Mouse (Mus musculus): Measurements from ENCODE around the gene Cadm2.

Gene Cadm2

DNA sequence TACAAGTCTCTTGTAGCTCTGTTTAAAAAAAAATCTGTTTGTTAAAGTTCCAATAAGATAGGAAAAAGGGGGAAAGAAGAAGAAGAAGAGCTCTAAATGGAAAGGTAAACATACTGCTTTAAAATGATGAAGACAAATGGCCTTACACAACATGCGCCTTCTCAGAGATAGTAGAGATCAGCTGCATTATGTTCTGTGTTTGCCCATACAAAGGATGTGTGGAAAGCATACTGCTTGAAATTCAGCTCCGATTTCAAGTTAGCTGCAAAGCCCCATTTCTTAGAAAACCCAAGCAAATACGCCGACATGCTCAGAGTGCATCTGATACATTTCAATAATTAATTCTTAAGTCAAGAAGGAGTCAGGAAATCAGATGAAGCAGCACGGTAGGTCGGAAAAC, 684.4 kb downstream of the Cadm2 start:
- CTCF ChIA-PET: interaction anchor here (0.6 kb wide), 1 partner anchor 1562 kb away, joined by 9 read pairs; no protein-coding TSS in a partner anchor

DNA sequence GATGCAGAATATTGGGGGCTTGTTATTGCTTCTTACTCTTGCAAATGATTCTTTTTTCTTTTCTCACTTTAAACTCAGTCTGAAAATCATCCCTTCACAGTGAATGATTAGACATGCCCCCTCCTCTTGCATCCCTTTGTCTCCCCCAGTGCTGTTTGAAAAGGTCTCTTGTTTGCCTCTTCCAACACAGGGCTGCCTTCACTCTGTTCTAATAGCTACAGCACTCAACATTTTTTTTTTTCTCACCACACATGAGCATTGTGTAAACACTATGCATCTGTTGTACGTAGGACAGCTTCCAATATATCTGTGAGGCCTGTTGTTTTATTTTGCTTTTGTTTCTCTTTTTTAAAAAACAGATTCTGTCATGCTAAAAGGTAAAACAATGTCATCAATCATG, 695.2 kb downstream of the Cadm2 start:
- CTCF ChIA-PET: no interaction called here

DNA sequence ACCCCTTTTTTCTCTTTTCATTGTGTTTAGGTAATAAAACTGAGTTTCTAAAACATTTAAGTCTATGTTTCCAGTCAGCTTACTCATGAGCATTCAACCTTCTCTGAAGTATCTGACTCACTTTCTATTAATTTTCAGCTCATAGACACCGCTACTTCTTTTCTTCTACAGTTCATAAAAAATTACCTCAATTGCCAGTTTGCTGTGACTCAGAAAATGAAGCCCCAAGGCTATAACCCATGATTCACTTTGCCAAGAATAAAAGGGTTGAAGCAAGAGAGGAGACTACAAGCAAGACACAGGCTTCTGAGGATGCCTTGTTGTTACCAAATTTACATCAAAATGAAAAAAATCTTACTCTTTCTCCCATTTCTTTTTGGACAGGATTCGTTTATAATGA, 698.0 kb downstream of the Cadm2 start:
- CTCF ChIA-PET: no interaction called here

DNA sequence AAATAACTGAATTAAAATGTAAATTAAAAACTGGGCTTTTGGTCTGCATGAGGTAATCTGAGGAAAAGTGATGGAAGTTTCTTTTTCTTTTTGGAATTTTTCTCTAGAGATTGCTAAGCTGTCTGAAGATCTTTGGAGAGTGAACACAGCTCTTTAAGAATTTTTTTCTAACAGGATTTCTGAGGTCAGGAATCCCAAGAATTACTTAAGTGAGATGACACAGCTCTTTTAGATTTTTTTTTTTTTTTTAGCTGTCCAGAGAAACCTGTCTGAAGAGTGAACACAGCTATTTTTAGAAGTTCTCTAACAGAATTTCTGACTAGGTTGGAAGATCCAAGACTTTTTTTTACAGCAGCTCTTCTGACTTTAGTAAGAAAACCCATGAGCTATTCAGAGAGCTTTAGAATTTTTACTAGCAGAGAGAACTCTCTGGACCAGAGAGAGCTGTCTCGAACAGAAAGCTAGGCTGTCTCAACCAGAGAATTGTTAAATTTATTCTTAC, 699.2 kb downstream of the Cadm2 start:
- CTCF ChIA-PET: interaction anchor here (0.6 kb wide), 1 partner anchor 120 kb away, joined by 3 read pairs; no protein-coding TSS in a partner anchor

DNA sequence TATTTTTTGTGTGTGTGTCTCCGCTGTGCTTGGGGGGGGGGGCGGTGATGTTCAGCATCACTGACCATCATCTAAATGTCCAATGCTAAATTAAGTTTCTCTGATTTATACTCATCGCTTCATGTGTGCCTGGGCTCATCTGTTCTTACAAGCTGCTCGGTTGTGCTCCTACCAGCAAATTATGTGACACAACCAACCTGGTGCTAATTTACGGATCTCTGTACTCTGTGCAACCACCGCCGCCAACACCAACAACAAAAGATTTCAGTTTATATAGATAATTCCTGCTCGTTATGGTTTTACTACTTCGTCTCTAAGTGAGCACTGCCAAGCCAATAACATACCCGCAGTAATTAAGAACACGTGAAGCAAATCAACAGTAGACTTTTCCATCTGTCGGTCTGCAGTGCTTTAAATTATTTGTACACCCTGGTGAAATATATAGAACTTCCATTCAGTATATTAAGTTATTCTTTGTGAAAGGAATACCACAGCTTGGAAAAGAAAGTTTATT, 700.8 kb downstream of the Cadm2 start:
- CTCF ChIA-PET: no interaction called here

DNA sequence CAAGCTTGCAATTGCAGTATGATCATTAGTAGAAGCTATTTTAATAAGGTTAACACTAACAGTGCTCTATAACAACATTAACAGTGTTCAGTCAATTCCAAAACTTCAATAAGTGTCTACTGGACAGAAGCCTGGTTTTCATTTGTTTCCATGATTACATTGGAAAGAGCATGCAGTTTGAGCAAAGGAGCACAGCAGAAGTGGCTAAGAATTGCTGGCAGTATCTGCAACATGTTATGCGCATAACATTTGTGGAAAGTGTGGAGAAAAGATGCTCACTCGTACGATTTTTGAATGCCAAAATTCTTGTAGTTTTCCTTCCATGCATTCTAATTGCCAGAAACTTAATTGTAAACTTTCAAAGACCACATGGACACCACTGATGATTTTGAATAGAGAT, 718.9 kb downstream of the Cadm2 start:
- CTCF ChIA-PET: no interaction called here

DNA sequence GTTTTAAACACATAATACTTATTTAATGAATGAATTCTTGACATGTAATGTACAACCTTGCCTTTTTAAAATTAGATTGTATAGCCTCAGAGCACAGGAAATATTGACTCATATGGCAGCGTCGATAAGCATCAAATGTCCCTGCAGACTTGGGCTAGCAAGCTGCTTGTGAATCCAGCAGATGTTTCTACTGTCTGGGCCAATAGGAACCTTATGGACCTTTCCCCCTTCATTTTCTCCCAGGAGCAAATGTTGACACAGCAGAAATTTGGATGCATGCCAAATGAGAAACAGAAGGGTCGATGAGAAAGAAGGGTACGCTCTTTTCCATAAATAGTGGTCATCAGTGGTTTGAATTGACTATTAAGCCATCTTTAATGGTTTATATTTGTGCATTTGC, 720.0 kb downstream of the Cadm2 start:
- CTCF ChIA-PET: no interaction called here

DNA sequence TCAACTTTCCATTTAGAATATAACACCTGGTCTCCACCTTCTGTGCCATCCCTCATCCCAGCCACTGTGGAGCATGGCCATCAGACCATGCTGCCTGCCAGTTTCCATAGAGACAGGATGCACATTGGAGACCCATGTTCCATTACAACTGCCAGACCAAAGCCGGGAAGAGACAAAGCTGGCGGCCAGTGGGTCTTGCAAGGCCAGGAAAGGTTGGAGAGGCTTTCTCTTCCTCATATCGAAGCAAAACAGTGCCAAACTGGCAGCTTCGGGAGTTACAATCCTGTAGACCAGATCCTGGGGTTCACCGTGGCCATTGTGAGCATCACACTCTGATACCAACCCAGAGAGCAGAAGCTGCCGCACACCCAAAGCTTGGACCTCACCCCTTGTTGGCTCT, 728.3 kb downstream of the Cadm2 start:
- CTCF ChIA-PET: no interaction called here

DNA sequence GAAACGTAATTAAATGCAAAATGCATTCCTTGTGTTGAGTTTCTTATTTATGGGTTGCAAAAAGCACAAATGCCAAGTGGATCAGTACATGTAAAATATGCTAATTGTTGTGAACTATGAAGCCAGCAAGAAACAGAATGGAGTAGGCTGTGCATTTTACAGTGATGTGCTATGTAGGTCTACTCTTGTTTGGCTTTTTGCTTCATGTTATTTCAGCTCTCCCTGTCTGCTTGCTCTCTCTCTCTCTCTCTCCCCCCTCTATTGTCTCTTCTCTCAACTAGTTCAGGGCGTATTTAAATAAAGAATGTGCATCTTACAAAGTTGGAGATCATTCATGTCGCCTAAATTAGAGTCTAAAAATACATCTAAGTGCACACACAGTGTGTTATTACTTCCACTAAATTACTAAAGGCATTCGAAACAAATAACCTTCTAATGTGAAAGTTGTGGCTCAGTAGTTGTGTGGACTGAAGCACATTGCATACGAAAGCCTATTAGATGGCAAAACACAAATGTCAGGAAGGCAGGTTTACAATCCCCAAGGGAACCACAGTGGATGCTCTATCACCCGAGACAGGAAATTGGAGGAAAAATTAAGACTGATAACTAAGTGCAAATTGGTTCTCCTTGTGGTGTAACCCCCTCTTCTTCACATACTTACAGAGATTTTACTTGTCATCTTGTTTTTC, 729.0 kb downstream of the Cadm2 start:
- CTCF ChIA-PET: no interaction called here

DNA sequence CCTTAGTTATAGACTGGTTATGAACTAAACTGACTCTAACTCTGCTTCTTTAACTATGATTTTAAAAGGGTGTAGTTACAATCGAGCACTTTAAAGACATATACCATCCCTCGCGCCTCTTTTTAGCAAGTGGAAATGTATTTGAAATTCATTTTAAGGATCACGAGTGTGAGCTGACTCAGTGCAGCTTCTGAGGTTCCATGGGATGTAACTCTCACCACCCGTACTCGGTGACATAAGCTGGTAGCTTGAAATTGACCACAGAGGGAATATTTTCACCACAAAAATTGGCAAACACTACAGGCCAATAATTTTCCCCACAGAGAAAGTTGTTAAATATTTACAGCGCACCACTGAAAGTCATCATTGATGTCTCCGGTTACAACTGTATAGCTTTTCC, 730.8 kb downstream of the Cadm2 start:
- CTCF ChIA-PET: no interaction called here

DNA sequence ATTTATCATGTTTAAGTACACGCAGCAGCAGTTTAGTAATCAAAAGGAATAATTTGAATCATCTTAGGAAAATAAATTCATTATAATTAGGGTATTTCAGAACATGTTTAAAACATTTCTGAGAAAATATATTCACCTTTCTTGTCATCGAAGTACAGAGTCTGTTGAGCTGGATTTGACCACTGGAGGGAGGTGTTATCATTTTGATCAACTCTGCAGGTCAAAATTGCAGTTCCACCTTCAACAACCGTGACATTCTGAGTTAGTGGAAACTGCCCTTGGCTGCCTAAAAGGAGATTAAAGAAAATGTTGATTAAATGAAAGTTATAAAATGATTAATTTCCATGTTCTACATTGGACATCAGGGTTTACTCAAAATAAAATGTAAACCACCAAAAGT, 738.1 kb downstream of the Cadm2 start:
- CTCF ChIA-PET: no interaction called here

DNA sequence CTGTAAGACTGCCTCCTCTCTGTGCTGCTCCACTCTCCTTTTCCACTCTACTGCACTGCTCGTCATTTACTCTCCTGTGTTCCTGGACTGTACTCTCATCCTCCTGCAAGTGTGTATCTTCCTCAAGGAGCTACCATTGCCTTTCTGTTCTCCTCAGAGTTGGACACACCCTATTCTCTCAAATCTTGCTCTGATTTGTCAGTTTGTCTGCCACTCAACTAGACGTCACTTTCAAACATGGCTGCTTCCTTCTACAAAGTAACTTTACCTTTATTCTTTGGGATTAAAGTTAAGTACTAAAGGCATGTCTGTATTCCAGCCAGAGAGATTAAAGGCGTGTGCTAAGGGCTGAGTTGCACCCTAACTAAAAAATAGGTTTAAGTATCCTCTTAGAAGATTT, 749.5 kb downstream of the Cadm2 start:
- CTCF ChIA-PET: no interaction called here

DNA sequence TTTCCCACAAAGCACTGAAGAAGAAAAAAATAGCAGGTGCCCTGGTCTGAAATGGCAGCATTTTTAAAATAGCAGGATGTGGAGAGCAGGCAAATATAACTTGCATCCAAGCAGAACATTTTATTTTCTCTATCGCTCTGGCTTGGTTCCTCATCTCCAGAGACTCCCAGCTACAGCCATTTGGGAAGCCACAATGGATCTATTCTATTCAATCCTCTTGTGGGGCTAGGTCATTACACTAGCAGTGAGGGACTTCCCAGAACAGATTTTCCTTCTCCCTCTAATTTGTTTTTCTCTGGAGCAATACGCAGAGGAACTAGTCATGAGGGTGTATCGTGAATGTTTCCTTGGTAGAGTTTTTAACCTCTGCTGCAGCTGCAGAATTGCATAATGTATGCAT, 769.7 kb downstream of the Cadm2 start:
- CTCF ChIA-PET: no interaction called here

DNA sequence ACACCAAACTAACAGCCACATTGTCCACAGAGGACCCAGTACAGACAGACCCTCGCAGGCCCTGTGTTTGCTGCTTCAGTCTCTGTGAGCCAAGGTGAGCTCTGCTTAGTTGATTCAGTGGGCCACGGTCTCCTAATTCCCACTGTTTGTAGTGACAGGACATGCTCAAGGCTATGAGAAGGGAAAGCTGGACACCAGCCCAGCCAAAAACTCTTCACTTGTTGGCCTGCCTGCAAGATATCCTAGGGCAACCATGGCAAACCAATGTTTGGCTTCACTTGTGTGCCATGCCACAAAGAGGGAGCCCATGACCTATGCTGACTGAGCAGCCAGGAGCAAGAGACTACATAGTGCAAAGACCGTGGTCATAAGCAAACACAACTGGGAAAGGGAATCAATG, 795.8 kb downstream of the Cadm2 start:
- CTCF ChIA-PET: no interaction called here

DNA sequence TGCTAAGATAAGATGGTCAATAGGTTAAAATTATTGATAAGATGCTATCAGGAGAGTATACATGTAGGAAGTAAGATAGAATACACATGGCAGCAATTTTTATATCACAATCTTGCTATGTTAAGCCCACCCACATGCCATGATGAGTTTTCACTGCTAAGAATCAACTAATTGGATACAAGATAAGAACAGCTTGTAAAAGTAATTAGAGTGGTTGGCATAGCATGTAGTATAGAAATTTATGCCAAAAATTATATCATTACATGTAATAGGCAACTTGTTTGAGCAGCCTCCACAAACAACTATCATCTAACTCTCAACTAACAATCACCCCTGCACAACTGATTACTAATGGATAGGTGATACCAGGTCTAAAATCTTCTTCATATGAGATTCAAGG, 809.2 kb downstream of the Cadm2 start:
- CTCF ChIA-PET: no interaction called here

DNA sequence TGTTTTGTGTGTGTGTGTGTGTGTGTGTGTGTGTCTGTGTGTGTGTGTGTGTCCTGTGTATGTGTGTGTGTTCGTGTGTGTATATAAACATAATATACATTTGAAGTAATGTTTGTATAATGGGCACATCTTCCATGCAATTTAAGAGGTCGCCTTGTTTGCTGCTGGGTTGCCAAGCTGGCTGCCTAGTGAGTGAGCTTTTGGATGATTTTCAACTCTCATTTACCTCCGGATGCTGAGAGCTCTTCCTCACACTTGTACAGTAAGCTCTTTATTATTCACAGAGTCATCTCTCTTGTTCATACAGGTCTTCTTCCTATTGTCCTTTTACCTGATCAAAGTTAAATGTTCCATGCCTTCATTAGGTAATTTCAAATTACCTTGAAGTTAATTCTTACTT, 822.5 kb downstream of the Cadm2 start:
- CTCF ChIA-PET: interaction anchor here (0.7 kb wide), 1 partner anchor 421 kb away, joined by 3 read pairs; no protein-coding TSS in a partner anchor

DNA sequence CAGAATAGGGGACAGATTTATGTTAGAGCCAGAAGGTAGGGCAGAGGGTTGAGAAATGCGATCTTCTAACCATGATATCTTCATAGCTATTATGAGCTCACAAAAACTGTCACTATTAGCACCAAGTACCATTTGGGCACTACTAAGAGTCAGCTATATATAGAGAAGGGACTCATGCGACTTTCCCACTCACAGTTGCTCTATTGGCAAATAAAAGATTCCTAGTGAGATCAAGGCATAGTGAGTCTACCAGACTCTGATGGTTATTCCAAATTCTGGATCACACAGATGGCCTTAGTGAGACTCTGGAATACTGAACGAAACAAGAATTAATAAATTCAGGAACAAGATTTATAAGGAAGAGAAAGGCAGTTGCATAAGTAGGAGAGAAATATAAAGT, 827.6 kb downstream of the Cadm2 start:
- CTCF ChIA-PET: no interaction called here

DNA sequence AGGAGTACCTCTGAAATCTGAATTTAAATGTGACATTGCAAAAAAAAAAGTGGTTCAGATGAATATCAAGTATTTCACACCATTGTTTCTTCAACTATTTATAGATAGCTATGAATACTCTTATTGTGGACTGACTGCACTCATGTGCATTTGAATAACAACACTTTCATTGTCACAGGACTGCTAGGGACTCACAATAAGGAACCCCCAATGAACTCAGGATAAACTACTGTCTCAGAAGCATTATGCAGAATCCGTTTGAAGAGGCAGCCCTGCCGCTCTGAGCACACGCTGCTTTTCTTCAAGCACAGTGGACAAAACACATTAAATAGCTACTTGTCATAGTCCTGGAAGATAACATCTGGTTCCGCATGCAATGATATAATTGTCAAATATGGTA, 848.8 kb downstream of the Cadm2 start:
- CTCF ChIA-PET: no interaction called here

DNA sequence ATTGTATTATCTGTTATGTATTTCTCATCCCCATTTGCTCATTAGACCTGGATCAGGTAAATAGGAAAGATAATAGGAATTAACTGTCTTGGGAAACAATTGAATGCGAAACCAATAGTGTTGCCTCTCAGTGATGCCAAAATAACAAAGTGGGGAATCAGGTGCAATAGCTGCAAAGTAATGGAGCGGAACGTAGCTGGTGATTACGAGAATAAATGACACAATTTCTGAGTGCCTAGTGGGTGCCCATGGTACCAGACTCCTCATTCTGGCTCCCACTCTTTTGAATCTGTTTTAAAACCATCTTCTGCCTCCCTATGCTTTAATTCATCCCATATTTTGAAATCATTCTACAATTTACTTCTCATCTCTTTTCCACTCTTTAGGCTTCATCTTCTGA, 851.2 kb downstream of the Cadm2 start:
- CTCF ChIA-PET: no interaction called here

DNA sequence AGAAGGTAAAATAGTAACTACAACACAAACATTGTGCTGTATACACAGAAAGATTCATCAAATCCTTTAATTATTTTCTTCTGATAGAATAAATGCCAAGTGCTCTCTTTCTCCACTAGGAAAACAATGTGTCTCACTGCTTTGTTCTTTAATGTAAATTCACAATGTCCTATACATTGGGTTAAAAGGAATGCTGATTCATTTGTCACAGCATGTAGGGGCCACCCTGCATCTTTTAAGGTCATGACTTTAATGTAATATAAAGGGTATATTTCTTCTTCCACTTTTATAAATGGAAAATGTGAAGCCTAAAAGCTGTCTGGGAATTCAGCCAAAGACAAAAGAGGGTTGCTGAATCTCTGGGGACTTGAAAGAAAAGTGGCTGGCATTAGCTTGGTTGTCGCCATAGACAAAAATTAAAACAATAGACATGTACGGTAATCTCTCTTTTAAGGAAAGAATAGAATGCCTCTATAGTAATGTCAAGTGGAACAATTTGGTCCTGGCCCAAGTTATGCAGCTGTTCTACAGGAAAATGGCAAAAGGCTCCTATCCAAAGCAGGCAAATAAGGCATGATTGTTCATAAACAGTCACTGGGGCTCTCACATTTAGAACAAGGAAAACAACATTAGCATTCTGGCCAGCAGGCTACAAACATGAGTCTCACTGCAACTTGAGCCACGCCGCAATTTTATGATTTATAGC, 851.9 kb downstream of the Cadm2 start:
- CTCF ChIA-PET: no interaction called here

DNA sequence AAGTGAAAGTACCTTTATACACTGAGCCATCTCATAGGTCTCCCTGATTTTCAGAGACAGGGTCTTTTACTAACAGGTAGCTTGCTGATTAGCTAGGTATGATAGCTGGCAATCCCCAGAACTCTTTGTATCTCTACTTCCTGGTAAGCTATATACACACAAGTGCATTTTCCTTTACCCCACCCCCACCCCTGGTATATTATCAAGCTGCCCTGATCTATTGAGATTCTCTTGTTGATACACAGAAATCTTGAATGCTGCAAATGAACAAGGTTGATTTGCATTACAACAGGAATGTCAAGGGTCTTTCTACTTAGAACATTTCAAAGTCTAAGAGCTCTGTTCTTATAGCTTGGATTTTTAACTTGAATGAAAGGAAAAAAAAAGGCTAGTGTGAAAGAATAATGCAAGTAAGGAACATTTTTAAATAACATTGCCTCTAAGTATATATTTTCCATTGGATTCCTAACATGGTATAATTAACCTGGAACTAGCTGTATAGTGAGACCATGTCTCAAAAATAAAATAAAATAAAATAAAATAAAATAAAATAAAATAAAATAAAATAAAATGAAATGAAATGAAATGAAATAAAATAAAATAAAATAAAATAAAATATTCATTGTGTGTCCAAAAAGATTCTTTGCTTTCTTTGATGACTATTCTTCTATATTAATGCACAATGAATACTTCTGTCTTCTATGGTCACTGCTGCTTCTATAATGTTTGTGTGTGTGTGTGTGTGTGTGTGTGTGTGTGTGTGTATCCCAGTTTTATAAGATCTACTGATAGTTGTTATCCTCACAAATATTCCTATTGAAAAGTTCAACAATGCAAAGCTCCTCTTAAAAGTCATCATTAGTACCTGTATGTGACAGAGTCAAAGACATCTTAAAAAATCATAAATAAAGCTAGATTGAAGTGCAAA, 858.9 kb downstream of the Cadm2 start:
- CTCF ChIA-PET: no interaction called here

DNA sequence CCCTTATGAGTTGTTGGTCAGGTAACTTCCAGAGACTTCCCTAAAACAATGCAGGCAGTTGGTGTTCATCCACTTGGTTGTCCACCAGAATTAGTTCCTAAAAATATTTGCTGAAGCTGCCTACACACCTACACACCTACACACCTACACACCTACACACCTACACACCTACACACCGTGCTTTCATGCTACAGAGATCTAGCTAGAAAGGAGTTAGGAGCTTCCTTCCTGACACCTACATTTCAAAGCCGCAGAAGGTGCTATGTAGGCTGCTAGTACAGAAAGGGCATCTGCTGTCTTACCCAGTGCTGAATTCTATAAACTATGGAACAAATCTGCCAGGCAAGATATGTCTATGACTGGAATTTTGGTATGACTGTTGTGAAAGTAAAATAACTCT, 872.2 kb downstream of the Cadm2 start:
- CTCF ChIA-PET: no interaction called here
